Mouse (Mus musculus) hematopoietic stem cell, adult 5-6 weeks (primary cell): ENCODE measurements around the gene Chaf1a. TPM values are rescaled to one million over a fixed set of nuclear protein-coding genes. Genes with fewer than 3 reads are reported as not detected.

Source experiments
- ATAC-seq, 2 experiments: fragments of 125-278 bp in 1 of 2; replicated peaks in 1 of 2; 2 replicates each; pipeline ENCODE4 v1.8.0; 2016 to 2017; ENCODE audit warnings: inconsistent platforms in 2 of 2, mild to moderate bottlenecking in 2 of 2, moderate number of reproducible peaks in 2 of 2, low read depth in 1 of 2, moderate TSS enrichment in 1 of 2; ENCODE audit not compliant: low FRiP score in 2 of 2, poor library complexity in 2 of 2, severe bottlenecking in 2 of 2, insufficient read depth in 1 of 2, low TSS enrichment in 1 of 2
- total RNA-seq: library from RNA; stranded (forward); fragments of 172-1452, 232-1000 nt; gene quantifications from 2 replicates; pipeline ENCODE4 v1.2.3, GENCODE M21; 2017

Gene Chaf1a
- 24.5 and 29.7 TPM in 2 replicates for total RNA-seq

- ATAC-seq = peak; percentile 59 to 78
Measured at GRCm38 (mm10) chr17:56040030-56040856, at the start of gene Chaf1a. TSS of gene Chaf1a (plus strand) at chr17:56040439.

GRCm38 (mm10) chr17:55996007-55996406, 44.2 kb upstream of the Chaf1a start:
- no peak for ATAC-seq

- ATAC-seq = no peak
Measured at GRCm38 (mm10) chr17:55999794-56000499, 40.3 kb upstream of the Chaf1a start.

- ATAC-seq = peak in 1 of 2 experiments; percentile 31; a peak in 1 of 4 replicates
Measured at GRCm38 (mm10) chr17:56003000-56003399, 37.2 kb upstream of the Chaf1a start.

- ATAC-seq = no peak
Measured at GRCm38 (mm10) chr17:56005415-56006061, 34.7 kb upstream of the Chaf1a start, which contains the start of the genes Stap2 and Mpnd. TSS of gene Stap2 (minus strand) at chr17:56005584. TSS of gene Mpnd (plus strand) at chr17:56005711.

- ATAC-seq = no peak
Measured at GRCm38 (mm10) chr17:56006956-56007355, 33.3 kb upstream of the Chaf1a start.

GRCm38 (mm10) chr17:56007444-56008355, 32.5 kb upstream of the Chaf1a start:
- no peak for ATAC-seq

GRCm38 (mm10) chr17:56008356-56009087, 31.7 kb upstream of the Chaf1a start:
- peak; percentile 92 for ATAC-seq

- peak; percentile 92 to 93 for ATAC-seq
Measured at GRCm38 (mm10) chr17:56009088-56009961, 30.9 kb upstream of the Chaf1a start.

GRCm38 (mm10) chr17:56009962-56010240, 30.3 kb upstream of the Chaf1a start:
- ATAC-seq = no peak

- no peak for ATAC-seq
Measured at GRCm38 (mm10) chr17:56010255-56010654, 30.0 kb upstream of the Chaf1a start.

- ATAC-seq = 0 out of 4 replicates have a peak, but pooled peaks of 1 of the 2 experiments have one; percentile 21
Measured at GRCm38 (mm10) chr17:56010681-56011080, 29.6 kb upstream of the Chaf1a start.

GRCm38 (mm10) chr17:56011441-56011840, 28.8 kb upstream of the Chaf1a start:
- no peak for ATAC-seq

GRCm38 (mm10) chr17:56015293-56015692, 24.9 kb upstream of the Chaf1a start:
- ATAC-seq = no peak

- ATAC-seq = no peak
Measured at GRCm38 (mm10) chr17:56016382-56016781, 23.9 kb upstream of the Chaf1a start.
